Mouse (Mus musculus): ENCODE measurements around the gene Ubald1. TPM values are rescaled to one million over a fixed set of nuclear protein-coding genes. Genes with fewer than 3 reads are reported as not detected.

Ubald1 gene
- total and polyA plus RNA-seq, 3 experiments: 2.8 to 25.6 TPM; not detected in 1

DNA sequence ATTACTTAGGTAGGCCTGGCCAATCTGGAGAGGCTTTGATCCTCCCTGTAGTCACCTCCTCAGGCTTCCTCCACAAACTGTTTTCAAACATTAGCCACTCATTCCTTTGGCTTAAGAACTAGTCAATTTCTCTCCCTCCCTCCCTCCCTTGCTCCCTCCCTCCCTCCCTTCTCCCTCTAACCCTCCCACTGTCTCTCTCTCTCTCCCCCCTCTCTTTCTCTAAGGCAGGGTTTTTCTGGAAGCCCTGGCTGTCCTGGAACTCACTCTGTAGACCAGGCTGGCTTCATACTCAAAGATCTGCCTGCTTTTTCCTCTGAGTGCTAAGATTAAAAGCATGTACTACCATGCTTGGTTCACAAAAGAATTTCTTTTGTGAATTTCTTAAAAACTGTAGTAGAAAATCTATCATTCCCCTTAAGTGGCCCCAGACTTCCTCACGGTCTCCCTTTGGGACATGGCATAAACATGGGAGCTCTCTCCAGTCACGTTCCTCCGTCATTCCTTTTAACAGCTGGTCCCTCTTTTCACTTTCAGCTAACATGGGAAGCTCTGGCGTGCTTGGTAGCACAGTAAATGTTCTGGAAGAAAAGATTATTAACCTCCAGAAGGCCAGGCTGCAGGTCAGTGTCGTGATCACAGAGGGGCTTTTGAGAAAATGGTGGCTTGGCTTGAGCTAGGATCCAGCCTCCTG, 29.0 kb downstream of the Ubald1 start:
- DNase-seq (ENCODE audit: low read depth, low spot score): no peak
- no peak overlapping the region for H3K27ac ChIP-seq (ENCODE audit: control insufficient read depth, low read depth, low read length)
- no peaks in the 10 kb centered on the region for H3K4me1 ChIP-seq (ENCODE audit: control insufficient read depth in 1 of 2, insufficient read depth in 2 of 2, low read length in 2 of 2)
- H3K36me3 ChIP-seq (ENCODE audit: control insufficient read depth in 1 of 2, insufficient read depth in 2 of 2, low read length in 2 of 2): no peaks in the 10 kb centered on the region
- H3K27me3 ChIP-seq (ENCODE audit: control insufficient read depth in 1 of 2, insufficient read depth in 2 of 2, low read length in 2 of 2): peaks cover 0 to 8% of the 10 kb centered on the region in 2 experiments; a peak in 2 of 4 replicates
- H3K4me3 ChIP-seq (ENCODE audit: control insufficient read depth in 1 of 2, insufficient read depth in 1 of 2, low read depth in 2 of 2, low read length in 2 of 2): no peak overlapping the region
- TF ChIP-seq SMC3 (IDR thresholded peaks at IDR 0.05; ENCODE audit: low read depth, low read length) (no peak), TBP (IDR thresholded peaks at IDR 0.05; ENCODE audit: low read depth, low read length) (no peak), POLR2AphosphoS5 (IDR thresholded peaks at IDR 0.05; ENCODE audit: borderline replicate concordance, low read depth, low read length) (no peak), ETS1 (IDR thresholded peaks at IDR 0.05; ENCODE audit: low read depth, low read length) (no peak), MAX (IDR thresholded peaks at IDR 0.05; ENCODE audit: low read length) (no peak), CHD2 (IDR thresholded peaks at IDR 0.05; ENCODE audit: low read length) (no peak), MYC (IDR thresholded peaks at IDR 0.05; ENCODE audit: low read depth, low read length) (no peak), ZMIZ1 (IDR thresholded peaks at IDR 0.05; ENCODE audit: low read depth, low read length) (no peak), MAZ (IDR thresholded peaks at IDR 0.05; ENCODE audit: low read depth, low read length) (no peak), MEF2A (IDR thresholded peaks at IDR 0.05; ENCODE audit: extremely low read depth, insufficient replicate concordance, low read depth, low read length, poor library complexity, severe bottlenecking) (no peak), RAD21 (IDR thresholded peaks at IDR 0.05; ENCODE audit: low read depth, low read length) (no peak), KAT2A (conservative IDR thresholded peaks at IDR 0.05; ENCODE audit: low read depth, low read length) (no peak), ELF1 (IDR thresholded peaks at IDR 0.05; ENCODE audit: low read depth, low read length) (no peak), E2F4 (IDR thresholded peaks at IDR 0.05; ENCODE audit: borderline replicate concordance, low read depth, low read length) (no peak), MYB (IDR thresholded peaks at IDR 0.05; ENCODE audit: low read depth, low read length) (no peak), EP300 (IDR thresholded peaks at IDR 0.05; ENCODE audit: low read depth in 1 of 2, low read length in 2 of 2) (no peak), ZC3H11A (IDR thresholded peaks at IDR 0.05; ENCODE audit: low read depth, low read length) (no peak), USF1 (IDR thresholded peaks at IDR 0.05; ENCODE audit: low read depth, low read length) (no peak), POLR2AphosphoS2 (IDR thresholded peaks at IDR 0.05; ENCODE audit: low read length) (no peak), UBTF (IDR thresholded peaks at IDR 0.05; ENCODE audit: borderline replicate concordance, insufficient read depth, low read depth, low read length) (no peak)
- no peak overlapping the region for H3K9ac ChIP-seq (ENCODE audit: control insufficient read depth, low read depth, low read length, poor library complexity, severe bottlenecking)
- H3K79me2 ChIP-seq (ENCODE audit: control insufficient read depth, insufficient read depth, low read length, poor library complexity): no peaks in the 10 kb centered on the region
- no peaks in the 10 kb centered on the region for H3K9me3 ChIP-seq (replicated peaks; ENCODE audit: insufficient read depth, low read length)

DNA sequence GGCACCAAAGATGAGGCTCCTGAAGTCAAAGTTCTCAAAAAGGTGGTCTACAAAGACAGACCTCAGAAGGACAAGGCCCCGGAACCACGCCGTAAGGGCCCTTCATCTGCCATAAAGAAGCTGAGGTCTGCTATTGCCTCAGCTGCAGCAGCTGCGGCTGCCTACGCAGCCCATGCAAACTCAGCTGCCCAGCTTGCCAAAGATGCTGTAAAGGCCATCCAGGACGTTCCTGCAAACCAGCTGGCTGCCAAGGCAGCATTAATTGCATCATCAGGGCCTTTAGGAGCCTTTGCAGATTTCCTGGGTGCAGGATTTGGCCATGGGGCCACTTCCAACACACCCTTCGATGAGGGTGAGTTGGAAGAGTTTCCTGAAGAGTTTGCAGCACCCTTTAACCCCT, 29.8 kb downstream of the Ubald1 start:
- no peak overlapping the region for H3K9ac ChIP-seq (ENCODE audit: control insufficient read depth, low read depth, low read length, poor library complexity, severe bottlenecking)
- no peaks in the 10 kb centered on the region for H3K79me2 ChIP-seq (ENCODE audit: control insufficient read depth, insufficient read depth, low read length, poor library complexity)
- no peaks in the 10 kb centered on the region for H3K36me3 ChIP-seq (ENCODE audit: control insufficient read depth in 1 of 2, insufficient read depth in 2 of 2, low read length in 2 of 2)
- H3K4me1 ChIP-seq (ENCODE audit: control insufficient read depth in 1 of 2, insufficient read depth in 2 of 2, low read length in 2 of 2): no peaks in the 10 kb centered on the region
- H3K4me3 ChIP-seq (ENCODE audit: control insufficient read depth in 1 of 2, insufficient read depth in 1 of 2, low read depth in 2 of 2, low read length in 2 of 2): no peak overlapping the region
- no peak overlapping the region for H3K27ac ChIP-seq (ENCODE audit: control insufficient read depth, low read depth, low read length)
- peaks cover 0 to 8% of the 10 kb centered on the region in 2 experiments; a peak in 2 of 4 replicates for H3K27me3 ChIP-seq (ENCODE audit: control insufficient read depth in 1 of 2, insufficient read depth in 2 of 2, low read length in 2 of 2)
- no peak for DNase-seq (ENCODE audit: low read depth, low spot score)
- H3K9me3 ChIP-seq (replicated peaks; ENCODE audit: insufficient read depth, low read length): no peaks in the 10 kb centered on the region
- no peak for TF ChIP-seq JUND (IDR thresholded peaks at IDR 0.05; ENCODE audit: low read depth, low read length)
- no peak for TF ChIP-seq MAFK (IDR thresholded peaks at IDR 0.05; ENCODE audit: borderline replicate concordance, low read depth, low read length)
- TF ChIP-seq ELF1 (IDR thresholded peaks at IDR 0.05; ENCODE audit: low read depth, low read length): no peak
- no peak for TF ChIP-seq CHD2 (IDR thresholded peaks at IDR 0.05; ENCODE audit: low read length)
- TF ChIP-seq USF2 (IDR thresholded peaks at IDR 0.05; ENCODE audit: borderline replicate concordance in 1 of 2, insufficient read depth in 1 of 2, low read depth in 1 of 2, low read length in 2 of 2): no peak
- no peak for TF ChIP-seq GABPA (IDR thresholded peaks at IDR 0.05; ENCODE audit: low read depth, low read length)
- no peak for TF ChIP-seq SIN3A (IDR thresholded peaks at IDR 0.05; ENCODE audit: low read length)
- TF ChIP-seq TAL1 (IDR thresholded peaks at IDR 0.05; ENCODE audit: low read length): no peak
- no peak for TF ChIP-seq ZNF384 (IDR thresholded peaks at IDR 0.05; ENCODE audit: low read depth, low read length)
- no peak for TF ChIP-seq CTCF (IDR thresholded peaks at IDR 0.05 in 2 of 3, conservative IDR thresholded peaks at IDR 0.05 in 1 of 3; ENCODE audit: control insufficient read depth in 1 of 3, insufficient read depth in 1 of 3, low read depth in 2 of 3, low read length in 3 of 3, poor library complexity in 1 of 3, severe bottlenecking in 1 of 3)
- no peak for TF ChIP-seq MAZ (IDR thresholded peaks at IDR 0.05; ENCODE audit: low read depth, low read length)
- no peak for TF ChIP-seq POLR2A (IDR thresholded peaks at IDR 0.05; ENCODE audit: control insufficient read depth in 1 of 2, insufficient read depth in 1 of 2, low read depth in 1 of 2, low read length in 2 of 2, poor library complexity in 1 of 2)
- TF ChIP-seq MAX (IDR thresholded peaks at IDR 0.05; ENCODE audit: low read length): no peak
- TF ChIP-seq BHLHE40 (IDR thresholded peaks at IDR 0.05; ENCODE audit: borderline replicate concordance, low read depth, low read length): no peak
- no peak for TF ChIP-seq TBP (IDR thresholded peaks at IDR 0.05; ENCODE audit: low read depth, low read length)
- TF ChIP-seq ZC3H11A (IDR thresholded peaks at IDR 0.05; ENCODE audit: low read depth, low read length): no peak
- no peak for TF ChIP-seq RAD21 (IDR thresholded peaks at IDR 0.05; ENCODE audit: low read depth, low read length)
- TF ChIP-seq HCFC1 (IDR thresholded peaks at IDR 0.05; ENCODE audit: low read depth, low read length): no peak
